Mouse (Mus musculus): ENCODE results near the gene Arl4d.
"Not testable (repeated sequence)": the region's sequence is repeated elsewhere in the genome, so short reads cannot be mapped to it uniquely, and the experiment has no call there.

DNA sequence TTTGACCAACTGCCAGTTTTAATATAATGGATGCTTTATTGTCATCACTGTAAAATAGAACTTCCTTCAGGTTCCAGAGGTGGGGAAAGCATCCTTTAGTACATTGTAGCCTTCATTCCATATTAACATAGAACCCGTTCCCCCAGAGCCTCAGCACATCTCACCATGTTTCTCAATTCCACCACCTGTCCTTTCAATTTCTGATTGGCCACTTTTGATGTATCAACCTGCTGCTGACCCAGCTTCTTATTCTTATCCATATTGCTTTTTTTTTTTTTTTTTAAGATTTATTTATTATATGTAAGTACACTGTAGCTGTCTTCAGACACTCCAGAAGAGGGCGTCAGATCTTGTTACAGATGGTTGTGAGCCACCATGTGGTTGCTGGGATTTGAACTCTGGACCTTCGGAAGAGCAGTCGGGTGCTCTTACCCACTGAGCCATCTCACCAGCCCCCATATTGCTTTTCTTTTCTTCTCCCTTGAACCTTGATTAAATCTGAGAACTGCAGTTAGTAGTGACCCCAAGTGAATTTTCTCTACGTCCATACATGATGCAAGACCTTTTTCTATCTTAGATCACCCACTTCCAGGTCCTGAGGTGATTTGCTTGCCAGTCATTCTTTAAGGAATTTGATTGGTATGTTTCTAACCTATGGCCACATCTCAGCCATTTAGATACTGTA, 36.5 kb upstream of the Arl4d start:
- TF ChIP-seq CTCF (IDR thresholded peaks at IDR 0.05; ENCODE audit: low read depth, low read length); POLR2A (IDR thresholded peaks at IDR 0.05; ENCODE audit: extremely low read depth, insufficient read depth, low read length): not testable (repeated sequence)

All from liver, adult 2 months (tissue).